Mouse (Mus musculus) cerebellum, adult 11-12 months (tissue): ENCODE measurements around the gene Aff2.

Source experiments
- DNase-seq: peaks from one replicate; pipeline ENCODE4 v3.0.0; 2022

Aff2 gene

GRCm38 (mm10) chrX:69360238-69361054, at the start of gene Aff2:
Aff2 (plus strand) TSS chrX:69360294.
- peak; percentile 54 for DNase-seq

GRCm38 (mm10) chrX:69337296-69337695, 22.8 kb upstream of the Aff2 start:
- no peak for DNase-seq

DNA sequence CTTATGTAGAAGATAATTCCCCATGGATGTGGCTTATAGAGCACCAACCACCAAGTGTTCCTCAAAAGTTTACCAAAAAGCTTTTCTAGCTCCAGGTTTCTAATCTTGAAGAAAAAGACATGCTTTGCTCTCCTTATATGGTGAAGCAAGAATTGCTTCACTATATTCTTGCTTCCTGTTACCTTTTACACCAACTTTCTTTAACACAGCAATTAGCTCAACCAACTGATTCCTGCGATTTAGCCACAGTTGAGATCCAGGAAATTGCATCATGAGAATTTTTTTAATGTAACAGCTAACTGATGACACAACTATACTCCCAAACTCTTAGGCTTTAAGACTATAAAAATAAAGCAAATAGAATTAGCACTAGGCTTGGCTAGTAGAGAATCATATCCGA, 4.5 kb upstream of the Aff2 start:
- DNase-seq = no peak

DNA sequence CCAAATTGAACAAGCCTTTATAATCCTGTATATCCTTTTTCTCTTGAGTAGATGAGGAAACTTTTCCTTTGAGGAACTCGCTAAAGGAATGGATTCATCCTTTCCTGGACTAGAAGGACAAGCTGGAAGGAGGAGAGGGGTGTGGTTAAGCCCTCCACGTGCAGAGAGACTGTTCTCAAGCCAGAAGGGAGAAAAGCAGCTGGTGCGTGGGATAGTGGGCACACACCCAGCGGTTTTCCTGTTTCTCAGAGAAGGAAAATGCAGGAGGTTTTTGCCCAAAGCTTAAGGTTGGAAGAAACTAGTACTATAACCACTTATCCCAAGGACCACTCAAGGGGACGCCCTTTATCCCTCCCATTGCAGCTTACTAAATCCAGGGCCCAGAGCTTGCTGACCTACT, 734 bp upstream of the Aff2 start:
- DNase-seq = peak; percentile 5

DNA sequence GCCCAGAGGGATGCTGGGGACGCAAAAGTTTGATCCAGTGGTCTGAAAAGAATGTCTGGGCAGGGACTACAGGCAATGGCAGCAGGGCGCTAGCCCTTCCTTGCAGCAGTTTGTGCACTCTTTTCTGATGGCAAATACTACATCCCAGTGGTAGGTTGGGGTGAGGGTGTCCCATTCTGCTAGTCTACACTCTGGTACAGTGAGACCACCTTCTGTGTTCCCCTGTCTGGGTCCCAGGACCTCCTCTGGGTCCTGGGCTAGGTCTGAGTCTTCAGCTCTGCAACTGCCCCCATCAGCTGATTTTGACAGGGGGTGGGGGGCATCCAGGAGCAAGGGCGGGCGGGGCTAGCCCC, 233 bp upstream of the Aff2 start:
- peak; percentile 6 for DNase-seq

- DNase-seq = no peak
These were observed 1.0 kb downstream of the Aff2 start for GRCm38 (mm10) chrX:69361055-69361558.

- no peak for DNase-seq
These were observed 4.1 kb downstream of the Aff2 start for GRCm38 (mm10) chrX:69364198-69364597.

GRCm38 (mm10) chrX:69373341-69373740, 13.2 kb downstream of the Aff2 start:
- no peak for DNase-seq

DNA sequence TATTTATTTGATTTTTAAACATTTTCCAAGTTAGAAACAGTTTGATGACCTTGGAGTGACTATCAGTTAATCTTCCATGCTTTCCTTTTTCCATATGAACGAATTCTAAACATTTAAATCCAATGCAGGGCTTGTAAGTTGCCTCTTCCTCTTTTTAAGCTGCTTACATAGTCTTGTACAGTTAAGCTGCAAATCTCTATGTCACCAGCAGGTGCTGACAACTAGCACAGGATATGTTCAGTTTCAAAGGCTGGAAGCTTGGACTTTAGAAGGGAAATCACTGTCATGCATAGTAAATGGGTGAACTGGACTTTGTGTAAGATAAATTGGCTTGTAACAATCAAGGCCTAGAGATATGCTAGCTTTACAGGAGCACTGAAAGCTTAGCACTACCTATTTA, 29.6 kb downstream of the Aff2 start:
- DNase-seq = no peak

DNA sequence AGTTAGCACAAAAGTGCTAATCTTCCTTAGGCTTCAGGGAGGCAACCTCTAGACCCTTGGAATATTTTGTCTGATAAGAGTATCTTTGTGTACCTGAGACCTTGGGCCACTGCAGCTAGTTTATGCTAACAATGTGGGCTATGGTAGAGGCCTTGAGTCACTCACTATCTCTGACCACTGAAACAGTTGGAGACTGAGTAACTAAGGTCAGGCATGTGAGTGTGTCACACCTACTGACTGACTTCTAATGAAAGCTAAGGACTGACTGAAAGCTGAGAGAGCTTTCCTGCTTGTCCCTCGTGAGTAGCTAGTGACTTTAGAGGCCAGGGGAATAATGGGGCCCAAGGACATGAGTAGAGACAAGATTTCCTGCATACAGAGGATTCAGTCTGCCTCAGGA, 54.9 kb downstream of the Aff2 start:
- DNase-seq = no peak

- DNase-seq = no peak
These were observed 78.3 kb downstream of the Aff2 start for GRCm38 (mm10) chrX:69438422-69438821.

DNA sequence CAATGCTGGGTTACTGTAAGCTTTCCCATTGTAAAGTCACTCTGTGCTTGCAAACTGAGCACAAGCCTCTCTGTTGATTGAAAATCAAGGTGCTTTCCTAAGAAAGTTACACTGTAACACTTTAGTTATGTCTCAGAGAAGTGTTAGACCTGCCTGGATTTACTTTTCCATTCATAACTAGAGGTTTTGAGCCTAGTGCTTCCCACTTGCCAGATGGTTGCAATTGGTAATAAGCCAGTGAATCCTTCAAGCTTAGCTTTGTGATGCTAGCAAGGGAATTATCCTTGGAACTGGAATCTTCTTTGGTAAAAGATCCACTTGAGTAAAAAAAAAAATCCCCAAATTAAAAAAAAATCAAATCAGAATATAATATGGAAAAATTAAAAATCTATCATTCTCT, 81.8 kb downstream of the Aff2 start:
- no peak for DNase-seq

DNA sequence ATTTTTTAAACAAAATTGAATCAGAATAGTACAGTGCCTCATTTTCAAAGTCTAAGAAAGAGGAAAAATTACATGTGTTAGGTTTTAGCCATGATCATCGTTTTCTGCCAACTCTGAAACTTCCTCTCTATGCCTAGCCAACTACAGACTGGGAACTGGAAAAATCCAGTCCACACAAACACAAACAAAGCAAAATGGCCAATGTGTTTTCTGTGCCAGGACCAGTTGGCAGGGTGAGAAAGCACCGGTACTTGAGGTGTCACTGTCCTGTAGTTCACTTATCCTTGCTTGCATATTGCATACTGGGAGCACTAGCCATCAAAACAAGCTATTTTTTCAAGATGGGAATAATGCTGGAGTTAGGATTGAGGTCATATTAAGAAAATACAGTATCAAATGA, 100.8 kb downstream of the Aff2 start:
- no peak for DNase-seq

- DNase-seq = no peak
These were observed 142.0 kb downstream of the Aff2 start for GRCm38 (mm10) chrX:69502061-69502460.

- DNase-seq = no peak
These were observed 158.0 kb downstream of the Aff2 start for GRCm38 (mm10) chrX:69518040-69518575.

DNA sequence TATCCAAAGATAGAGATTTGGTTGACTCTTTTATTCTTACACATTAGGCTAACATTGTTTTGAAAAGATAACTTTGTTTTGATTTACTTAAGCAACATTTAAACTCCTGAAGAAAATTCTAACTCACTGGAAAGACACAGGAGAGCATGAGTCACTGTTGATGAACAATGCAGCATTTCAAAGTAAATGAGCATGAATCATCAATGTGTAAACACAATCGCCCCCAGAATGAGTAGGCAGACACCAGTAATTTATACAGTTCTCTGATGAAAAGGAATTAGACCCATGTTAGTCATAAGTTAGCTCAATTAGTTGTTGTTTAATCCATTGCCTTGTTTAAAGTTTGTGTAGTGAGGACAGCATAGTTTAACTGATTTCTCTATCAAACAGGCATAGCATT, 180.7 kb downstream of the Aff2 start:
- DNase-seq = no peak

DNA sequence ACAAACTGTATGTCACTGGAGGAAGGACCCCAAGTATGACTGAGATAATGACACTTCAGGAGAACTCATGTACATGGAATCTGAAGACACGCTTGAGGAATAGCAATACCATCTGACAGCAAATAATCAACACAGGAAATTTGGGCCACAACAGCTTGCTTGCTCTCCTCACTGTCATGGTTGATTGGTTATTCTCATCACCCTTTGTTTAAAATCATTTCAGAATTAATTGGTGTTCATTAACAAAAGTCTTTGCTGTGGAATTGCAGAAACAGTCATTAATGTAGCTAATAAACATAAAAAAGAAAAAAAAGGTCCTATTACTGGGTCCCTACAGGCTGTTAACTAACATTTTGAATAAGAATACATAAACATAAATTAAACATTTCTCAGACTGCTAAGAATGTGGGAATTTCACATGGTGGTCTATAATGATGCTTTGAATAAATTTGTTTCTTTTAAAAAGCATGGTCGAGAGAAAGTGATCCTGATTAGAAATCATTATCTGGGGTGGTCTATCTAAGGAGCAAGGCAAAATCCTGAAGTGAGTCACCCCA, 219.9 kb downstream of the Aff2 start:
- no peak for DNase-seq

DNA sequence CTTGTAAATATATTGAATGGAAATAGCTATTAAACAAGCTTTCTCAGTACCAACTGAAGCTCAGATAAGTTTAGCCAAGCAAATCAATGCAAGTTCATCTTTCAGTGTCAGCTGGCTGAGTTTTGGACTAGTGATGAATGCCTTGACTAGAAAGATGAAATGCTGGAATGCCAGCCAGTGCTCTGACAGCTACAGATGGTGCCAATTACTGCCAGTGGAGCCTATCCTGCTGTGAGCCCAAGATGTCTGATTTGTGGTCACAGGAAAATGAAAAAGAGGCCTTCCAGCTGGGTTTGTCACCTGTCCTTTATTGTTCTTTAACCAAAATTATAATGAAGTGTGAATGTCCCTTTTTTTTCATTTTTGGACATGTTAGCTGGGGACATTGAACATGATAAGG, 248.7 kb downstream of the Aff2 start:
- DNase-seq = peak; percentile 63

DNA sequence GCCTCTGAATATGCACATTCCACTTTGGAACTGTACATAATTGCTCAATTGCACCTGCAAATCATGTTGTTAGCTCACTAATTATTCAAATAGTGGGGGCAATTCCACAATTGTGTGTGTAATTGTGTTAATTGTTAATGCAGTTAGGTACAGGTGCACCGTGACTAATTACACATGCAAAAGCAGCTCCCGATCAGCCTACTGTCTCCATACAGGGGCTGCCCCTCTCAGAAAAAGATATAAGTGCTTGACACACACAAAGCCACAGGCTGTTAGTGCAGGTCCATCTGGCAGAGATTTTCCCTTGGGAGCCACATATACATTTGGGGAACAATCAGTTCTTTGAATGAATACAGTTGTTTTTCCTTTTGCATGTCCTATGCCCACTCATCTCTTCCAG, 302.9 kb downstream of the Aff2 start:
- DNase-seq = no peak

GRCm38 (mm10) chrX:69666145-69666677, 306.1 kb downstream of the Aff2 start:
- no peak for DNase-seq

- no peak for DNase-seq
These were observed 315.6 kb downstream of the Aff2 start for GRCm38 (mm10) chrX:69675691-69676090.

DNA sequence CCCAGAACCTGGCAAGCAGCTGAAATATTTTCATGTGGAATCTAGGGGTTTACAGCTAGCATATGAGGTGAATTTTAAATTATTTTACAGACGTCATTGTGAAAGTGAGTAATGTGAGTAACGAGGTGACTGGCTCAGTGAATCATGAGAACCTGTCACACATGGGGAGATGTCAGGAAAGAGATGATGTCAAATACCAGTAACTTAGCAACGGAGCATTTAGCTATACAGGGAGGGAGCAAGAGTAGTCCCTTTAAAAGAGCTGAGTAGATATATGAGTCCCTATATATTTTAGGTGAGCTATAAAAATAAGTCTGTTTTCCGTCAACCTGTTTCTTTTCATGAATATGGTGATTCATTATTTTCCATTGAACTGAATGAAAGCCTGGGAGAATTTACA, 338.7 kb downstream of the Aff2 start:
- no peak for DNase-seq

GRCm38 (mm10) chrX:69738972-69739371, 378.9 kb downstream of the Aff2 start:
- DNase-seq = no peak

- DNase-seq = no peak
These were observed 385.0 kb downstream of the Aff2 start for GRCm38 (mm10) chrX:69744962-69745597.
